Mouse (Mus musculus) ES-E14 (cell line): ENCODE results near the gene Gm6583.

ENCODE experiments used
- MAFK ChIP-seq: IDR thresholded peaks from 2 replicates; pipeline ENCODE4 v1.6.1; 2014; ENCODE audit warnings: mild to moderate bottlenecking, low read depth, low read length, inconsistent platforms; ENCODE audit not compliant: insufficient read depth
- ZNF384 ChIP-seq: IDR thresholded peaks from 2 replicates; pipeline ENCODE4 v1.6.1; 2012; ENCODE audit warnings: low read depth, low read length, inconsistent platforms

- no peak for TF ChIP-seq MAFK
- no peak for TF ChIP-seq ZNF384
Measured at GRCm38 (mm10) chr5:112337004-112337403, 18.8 kb downstream of the Gm6583 start.
